Mouse (Mus musculus) liver, adult 2 months (tissue): ENCODE results near the gene Zfp809.

ENCODE experiments used
- CTCF ChIP-seq: fragments of 200-500 bp; IDR thresholded peaks from 2 replicates; pipeline ENCODE4 v1.5.1; 2011; ENCODE audit warnings: low read depth, low read length, control low read depth
- POLR2A ChIP-seq: fragments of 200-500 bp; IDR thresholded peaks from 2 replicates; pipeline ENCODE4 v1.6.1; 2011; ENCODE audit warnings: low read length, control low read depth; ENCODE audit not compliant: insufficient read depth; ENCODE audit errors: extremely low read depth

- TF ChIP-seq CTCF: no peak
- TF ChIP-seq POLR2A: no peak
Measured at GRCm38 (mm10) chr9:22229386-22230026, 4.0 kb downstream of the Zfp809 start.
